Mouse (Mus musculus): ENCODE measurements around the gene Dctn5.
"Not testable (repeated sequence)": the region's sequence is repeated elsewhere in the genome, so short reads cannot be mapped to it uniquely, and the experiment has no call there.

GRCm38 (mm10) chr7:122101014-122101746 lies 31.7 kb upstream of the Dctn5 start:
- not testable (repeated sequence) for TF ChIP-seq POLR2A (IDR thresholded peaks at IDR 0.05; ENCODE audit: control insufficient read depth, extremely low read depth, insufficient read depth, low read length, poor library complexity); CTCF (IDR thresholded peaks at IDR 0.05; ENCODE audit: borderline replicate concordance, control insufficient read depth, extremely low read depth, insufficient read depth, low read length, poor library complexity)
